Mouse (Mus musculus) forebrain, embryonic 10.5 days (tissue): ENCODE measurements at regions not wholly inside any gene's neighbourhood (a gene's known extent, or its start where the extent isn't known, plus 50 kb on each side); places are given as distances from the start of the nearest gene placed in this dataset.

Source experiments
- DNase-seq: peaks from one replicate; pipeline ENCODE4 v3.0.0-alpha.2; 2017; ENCODE audit warnings: low spot score; ENCODE audit errors: extremely low spot score
- H3K27ac ChIP-seq: fragments of 300-500 bp; sonication (generic); 2 replicates; pipeline ENCODE4 v1.5.1; 2016; ENCODE audit warnings: mild to moderate bottlenecking
- H3K27me3 ChIP-seq: fragments of 300-500 bp; sonication (generic); 2 replicates; pipeline ENCODE4 v1.6.1; 2016; ENCODE audit warnings: mild to moderate bottlenecking; ENCODE audit not compliant: poor library complexity, severe bottlenecking
- H3K36me3 ChIP-seq: fragments of 300-500 bp; sonication (generic); replicated peaks from 2 replicates; pipeline ENCODE4 v1.6.1; 2016; ENCODE audit warnings: mild to moderate bottlenecking, moderate library complexity
- H3K4me1 ChIP-seq: fragments of 300-500 bp; sonication (generic); 2 replicates; pipeline ENCODE4 v1.6.1; 2016
- H3K4me3 ChIP-seq: fragments of 300-500 bp; sonication (generic); 2 replicates; pipeline ENCODE4 v1.5.1; 2016; ENCODE audit warnings: mild to moderate bottlenecking, moderate library complexity
- H3K9me3 ChIP-seq: fragments of 300-500 bp; sonication (generic); 2 replicates; pipeline ENCODE4 v1.6.1; 2016; ENCODE audit warnings: mild to moderate bottlenecking, moderate library complexity
- WGBS: fragments of 180-500 bp; shearing (Covaris S2); methylation state at CpG from one replicate; pipeline ENCODE4 v1.1.7; 2016; 5-methylcytosine and 5-hydroxymethylcytosine counted together

DNA sequence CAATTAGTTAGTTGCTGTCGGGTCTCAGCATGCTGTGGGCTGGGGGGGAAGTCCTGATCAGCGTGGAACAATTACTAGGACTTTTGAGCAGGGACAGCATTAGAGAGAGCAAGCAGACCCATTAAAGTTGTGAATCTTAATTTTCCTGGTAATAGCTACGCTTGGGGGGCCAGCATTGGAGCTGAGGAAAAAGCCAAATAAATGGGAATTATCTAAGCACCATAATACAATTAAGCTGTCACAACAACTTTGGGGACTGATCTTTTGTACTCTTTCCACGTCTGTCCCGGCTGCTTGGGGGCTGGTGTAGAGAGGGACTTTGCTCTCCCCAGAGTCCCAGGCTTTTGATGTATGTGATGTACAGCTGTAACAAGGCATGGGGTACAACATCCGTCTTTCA lies 81.3 kb upstream of the Tmtc4 start:
- peaks cover 24% of the 10 kb centered on the region for H3K4me1 ChIP-seq
- 20% methylated on average over 6 of the region's 6 CpGs for WGBS
- H3K4me3 ChIP-seq = no peak overlapping the region
- 0 out of 2 replicates have a peak overlapping the region, but pooled peaks have one; percentile 15 for H3K27ac ChIP-seq
- H3K9me3 ChIP-seq = no peaks in the 10 kb centered on the region
- H3K36me3 ChIP-seq = no peaks in the 10 kb centered on the region
- H3K27me3 ChIP-seq = peaks cover 19% of the 10 kb centered on the region; the same call in 1 of the 2 replicates
- peak; percentile 35 for DNase-seq

DNA sequence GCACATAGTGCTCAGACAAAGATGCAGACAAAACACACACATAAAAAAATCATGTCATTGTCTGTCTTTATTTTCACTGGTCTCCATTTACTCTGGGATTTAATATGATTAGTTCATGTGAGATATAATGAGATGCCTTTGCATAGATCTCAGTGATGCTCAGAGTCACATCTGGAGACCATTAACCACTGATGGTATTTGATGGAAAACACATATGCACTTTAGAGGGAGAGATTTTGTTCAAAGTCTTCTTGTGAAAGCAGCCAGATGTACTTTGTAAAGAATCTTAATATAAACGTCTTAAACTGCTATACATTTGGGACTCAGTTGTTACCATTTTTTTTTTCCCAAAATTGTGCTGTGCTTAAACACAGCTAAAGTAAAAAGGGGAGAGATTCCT lies 79.1 kb upstream of the Tmtc4 start:
- no peaks in the 10 kb centered on the region for H3K9me3 ChIP-seq
- no peak for DNase-seq
- H3K4me1 ChIP-seq = peaks cover 24% of the 10 kb centered on the region
- WGBS = 67% methylated on average over 1 of the region's 1 CpGs
- H3K27me3 ChIP-seq = peaks cover 24% of the 10 kb centered on the region; the same call in 1 of the 2 replicates
- no peaks in the 10 kb centered on the region for H3K36me3 ChIP-seq
- H3K4me3 ChIP-seq = no peak overlapping the region
- no peak overlapping the region for H3K27ac ChIP-seq

GRCm38 (mm10) chr14:123056976-123057375 lies 73.1 kb upstream of the Tmtc4 start:
- no peak for DNase-seq
- Histone ChIP-seq H3K4me3 (no peak overlapping the region), H3K27me3 (0 out of 2 replicates have a peak, but pooled peaks cover 5% of the 10 kb centered on the region), H3K4me1 (no peaks in the 10 kb centered on the region), H3K9me3 (no peaks in the 10 kb centered on the region), H3K27ac (no peak overlapping the region), H3K36me3 (no peaks in the 10 kb centered on the region)
- WGBS = 88% methylated on average over 4 of the region's 4 CpGs

DNA sequence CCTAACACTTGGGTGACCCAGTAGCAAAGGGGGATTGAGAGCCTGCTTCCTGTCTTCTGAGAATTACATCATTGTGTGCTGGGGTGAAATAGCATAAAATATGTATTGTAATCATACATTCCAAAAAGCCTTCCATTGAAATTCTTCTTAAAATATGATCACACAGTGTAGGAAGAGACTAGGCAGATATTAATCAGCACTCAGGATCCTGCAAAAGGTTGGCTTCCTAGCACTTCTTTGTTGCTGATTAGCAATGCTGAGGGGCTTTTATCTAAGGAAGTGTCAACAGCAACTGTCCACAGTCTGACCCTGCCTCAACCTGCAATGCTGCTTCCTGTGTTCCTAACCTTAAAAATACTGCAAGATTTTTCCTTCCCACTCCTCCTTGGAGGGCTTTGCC lies 64.6 kb upstream of the Tmtc4 start:
- H3K27me3 ChIP-seq = no peaks in the 10 kb centered on the region
- H3K4me1 ChIP-seq = peaks cover 5% of the 10 kb centered on the region; the same call in 1 of the 2 replicates
- no peaks in the 10 kb centered on the region for H3K9me3 ChIP-seq
- H3K27ac ChIP-seq = no peak overlapping the region
- DNase-seq = no peak
- no peak overlapping the region for H3K4me3 ChIP-seq
- H3K36me3 ChIP-seq = no peaks in the 10 kb centered on the region

GRCm38 (mm10) chr14:123040046-123040445 lies 56.2 kb upstream of the Tmtc4 start:
- no peaks in the 10 kb centered on the region for H3K27me3 ChIP-seq
- no peaks in the 10 kb centered on the region for H3K36me3 ChIP-seq
- DNase-seq = no peak
- no peak overlapping the region for H3K4me3 ChIP-seq
- no peak overlapping the region for H3K27ac ChIP-seq
- no peaks in the 10 kb centered on the region for H3K4me1 ChIP-seq
- no peaks in the 10 kb centered on the region for H3K9me3 ChIP-seq

DNA sequence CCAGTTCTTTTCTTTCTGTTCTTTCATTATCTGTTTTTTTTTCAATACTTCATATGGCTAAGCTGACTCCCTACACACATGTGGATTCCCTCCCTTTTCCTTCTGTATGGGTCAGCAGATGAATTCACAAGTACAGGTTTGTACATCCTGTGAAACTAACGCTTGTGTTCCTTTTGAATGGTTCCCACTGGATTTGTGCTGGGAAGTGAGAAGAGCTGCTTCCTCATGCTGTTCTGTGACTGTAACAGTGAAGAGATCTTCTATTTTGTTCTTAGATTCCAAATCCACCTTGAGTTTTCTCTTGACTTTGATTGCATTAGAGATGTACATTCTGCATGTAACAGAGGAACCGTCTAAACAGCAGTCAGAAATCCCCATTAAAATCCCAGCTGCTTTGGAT lies 53.6 kb upstream of the Tmtc4 start:
- Histone ChIP-seq H3K9me3 (no peaks in the 10 kb centered on the region), H3K4me3 (no peak overlapping the region), H3K27me3 (no peaks in the 10 kb centered on the region), H3K27ac (no peak overlapping the region), H3K4me1 (no peaks in the 10 kb centered on the region), H3K36me3 (no peaks in the 10 kb centered on the region)
- no peak for DNase-seq
- WGBS = 79% methylated on average over 2 of the region's 2 CpGs
